Mouse (Mus musculus) lung, adult 2 months (tissue): ENCODE data around the gene Csrnp1.

Experiments used
- CTCF ChIP-seq: fragments of 200-500 bp; IDR thresholded peaks from 2 replicates; pipeline ENCODE4 v1.5.1; 2011; ENCODE audit warnings: mild to moderate bottlenecking, low read length, control low read depth; ENCODE audit not compliant: insufficient read depth
- POLR2A ChIP-seq: fragments of 200-500 bp; IDR thresholded peaks from 2 replicates; pipeline ENCODE4 v1.6.1; 2011; ENCODE audit warnings: low read depth, mild to moderate bottlenecking, control low read depth, low read length, borderline replicate concordance; ENCODE audit errors: extremely low read depth

GRCm38 (mm10) chr9:119991310-119991709, 6.9 kb upstream of the Csrnp1 start:
- TF ChIP-seq CTCF (no peak), POLR2A (no peak)
